Mouse (Mus musculus): ENCODE data around the gene Nop2. TPM values are rescaled to one million over a fixed set of nuclear protein-coding genes. Genes with fewer than 3 reads are reported as not detected.

Nop2 gene
- polyA plus RNA-seq, 1 experiment from 2014 or later = 49.1 TPM

GRCm38 (mm10) chr6:125128724-125129123 lies 3.0 kb upstream of the Nop2 start:
- 92% methylated on average over 12 of the region's 12 CpGs for WGBS
- Histone ChIP-seq H3K4me2 (no peak overlapping the region), H3K9me3 (replicated peaks) (no peaks in the 10 kb centered on the region), H3K9ac (no peak overlapping the region), H3K4me3 (no peak overlapping the region), H3K36me3 (ENCODE audit: poor library complexity, severe bottlenecking) (peaks cover 77% of the 10 kb centered on the region), H3K4me1 (peaks cover 20% of the 10 kb centered on the region), H3K27me3 (no peaks in the 10 kb centered on the region), H3K27ac (no peak overlapping the region)
- no peak for ATAC-seq

GRCm38 (mm10) chr6:125129710-125130402 lies 1.9 kb upstream of the Nop2 start:
- Histone ChIP-seq H3K9me3 (replicated peaks) (no peaks in the 10 kb centered on the region), H3K9ac (no peak overlapping the region), H3K4me2 (no peak overlapping the region), H3K4me3 (no peak overlapping the region), H3K4me1 (peaks cover 20% of the 10 kb centered on the region), H3K36me3 (ENCODE audit: poor library complexity, severe bottlenecking) (peaks cover 76% of the 10 kb centered on the region), H3K27me3 (no peaks in the 10 kb centered on the region), H3K27ac (no peak overlapping the region)
- no peak for ATAC-seq
- WGBS = 86% methylated on average over 20 of the region's 20 CpGs

GRCm38 (mm10) chr6:125132470-125132869 lies 761 bp downstream of the Nop2 start:
- peak overlapping the region; percentile 96 for H3K4me2 ChIP-seq
- no peak overlapping the region for H3K27ac ChIP-seq
- H3K36me3 ChIP-seq (ENCODE audit: poor library complexity, severe bottlenecking) = peaks cover 75% of the 10 kb centered on the region

GRCm38 (mm10) chr6:125137002-125137671 lies 5.4 kb downstream of the Nop2 start:
- ATAC-seq = no peak
- no peak overlapping the region for H3K4me2 ChIP-seq
- peaks cover 89% of the 10 kb centered on the region for H3K36me3 ChIP-seq (ENCODE audit: poor library complexity, severe bottlenecking)
- no peak overlapping the region for H3K27ac ChIP-seq
- no peak overlapping the region for H3K4me3 ChIP-seq
- no peaks in the 10 kb centered on the region for H3K27me3 ChIP-seq
- H3K9me3 ChIP-seq (replicated peaks) = no peaks in the 10 kb centered on the region
- 84% methylated on average over 19 of the region's 19 CpGs for WGBS
- peaks cover 15% of the 10 kb centered on the region for H3K4me1 ChIP-seq
- H3K9ac ChIP-seq = no peak overlapping the region

More at GRCm38 (mm10) chr6:125132470-125132869, 761 bp downstream of the Nop2 start:
- Histone ChIP-seq H3K27me3 (no peaks in the 10 kb centered on the region), H3K9me3 (replicated peaks) (no peaks in the 10 kb centered on the region), H3K4me1 (peaks cover 20% of the 10 kb centered on the region), H3K4me3 (peak overlapping the region; percentile 78), H3K9ac (peak overlapping the region; percentile 88)
- WGBS = 12% methylated on average over 11 of the region's 11 CpGs
- ATAC-seq = no peak

GRCm38 (mm10) chr6:125139747-125140146 lies 8.0 kb downstream of the Nop2 start:
- Histone ChIP-seq H3K36me3 (ENCODE audit: poor library complexity, severe bottlenecking) (peaks cover 94% of the 10 kb centered on the region), H3K9ac (no peak overlapping the region), H3K9me3 (replicated peaks) (no peaks in the 10 kb centered on the region), H3K4me1 (peaks cover 5% of the 10 kb centered on the region), H3K27me3 (no peaks in the 10 kb centered on the region), H3K4me3 (no peak overlapping the region), H3K27ac (no peak overlapping the region), H3K4me2 (no peak overlapping the region)
- 94% methylated on average over 7 of the region's 7 CpGs for WGBS
- no peak for ATAC-seq

GRCm38 (mm10) chr6:125142436-125142835 lies 10.7 kb downstream of the Nop2 start:
- H3K36me3 ChIP-seq (ENCODE audit: poor library complexity, severe bottlenecking) = peaks cover 68% of the 10 kb centered on the region
- 93% methylated on average over 8 of the region's 8 CpGs for WGBS
- H3K4me1 ChIP-seq = peaks cover 25% of the 10 kb centered on the region
- no peak overlapping the region for H3K9ac ChIP-seq
- H3K4me2 ChIP-seq = no peak overlapping the region
- H3K9me3 ChIP-seq (replicated peaks) = no peaks in the 10 kb centered on the region
- H3K27ac ChIP-seq = no peak overlapping the region
- no peak for ATAC-seq
- no peaks in the 10 kb centered on the region for H3K27me3 ChIP-seq
- no peak overlapping the region for H3K4me3 ChIP-seq

GRCm38 (mm10) chr6:125143128-125143527 lies 11.4 kb downstream of the Nop2 start:
- H3K4me2 ChIP-seq = no peak overlapping the region
- H3K4me3 ChIP-seq = no peak overlapping the region
- no peaks in the 10 kb centered on the region for H3K9me3 ChIP-seq (replicated peaks)
- H3K36me3 ChIP-seq (ENCODE audit: poor library complexity, severe bottlenecking) = peaks cover 63% of the 10 kb centered on the region
- H3K4me1 ChIP-seq = peaks cover 32% of the 10 kb centered on the region
- WGBS = 81% methylated on average over 3 of the region's 3 CpGs
- no peaks in the 10 kb centered on the region for H3K27me3 ChIP-seq
- ATAC-seq = no peak
- no peak overlapping the region for H3K27ac ChIP-seq
- H3K9ac ChIP-seq = no peak overlapping the region

GRCm38 (mm10) chr6:125143904-125144303 lies 12.2 kb downstream of the Nop2 start:
- Histone ChIP-seq H3K9ac (no peak overlapping the region), H3K9me3 (replicated peaks) (no peaks in the 10 kb centered on the region), H3K4me3 (no peak overlapping the region), H3K4me2 (no peak overlapping the region), H3K4me1 (peaks cover 40% of the 10 kb centered on the region), H3K27me3 (no peaks in the 10 kb centered on the region), H3K27ac (no peak overlapping the region), H3K36me3 (ENCODE audit: poor library complexity, severe bottlenecking) (peaks cover 63% of the 10 kb centered on the region)
- no peak for ATAC-seq
- WGBS = 86% methylated on average over 9 of the region's 9 CpGs

GRCm38 (mm10) chr6:125145001-125145400 lies 13.3 kb downstream of the Nop2 start, which contains the start of gene Iffo1:
TSS of gene Iffo1 (plus strand) at chr6:125145241.
- Histone ChIP-seq H3K4me2 (peak within 1 kb of the TSS; percentile 95), H3K4me3 (peak within 1 kb of the TSS; percentile 82), H3K36me3 (ENCODE audit: poor library complexity, severe bottlenecking) (peaks cover 59% of the 10 kb centered on the region), H3K4me1 (peaks cover 46% of the 10 kb centered on the region), H3K27me3 (no peaks in the 10 kb centered on the region), H3K9me3 (replicated peaks) (no peaks in the 10 kb centered on the region), H3K27ac (peak within 1 kb of the TSS; percentile 88), H3K9ac (peak within 1 kb of the TSS; percentile 97)
- peak; percentile 97 for ATAC-seq
- whole genome bisulfite sequencing = under 1% methylated on average over 16 of the region's 16 CpGs

- peak overlapping the region; percentile 88 for H3K27ac ChIP-seq
Observed at GRCm38 (mm10) chr6:125145479-125145951, 13.8 kb downstream of the Nop2 start.

GRCm38 (mm10) chr6:125146148-125146547 lies 14.4 kb downstream of the Nop2 start:
- Histone ChIP-seq H3K27me3 (no peaks in the 10 kb centered on the region), H3K4me2 (peak overlapping the region; percentile 95), H3K9me3 (replicated peaks) (no peaks in the 10 kb centered on the region), H3K36me3 (ENCODE audit: poor library complexity, severe bottlenecking) (peaks cover 54% of the 10 kb centered on the region), H3K27ac (no peak overlapping the region), H3K4me3 (peak overlapping the region; percentile 82), H3K9ac (peak overlapping the region; percentile 97), H3K4me1 (peaks cover 46% of the 10 kb centered on the region)
- WGBS = 57% methylated on average over 7 of the region's 7 CpGs
- ATAC-seq = no peak

More at GRCm38 (mm10) chr6:125145479-125145951, 13.8 kb downstream of the Nop2 start:
- H3K36me3 ChIP-seq (ENCODE audit: poor library complexity, severe bottlenecking) = peaks cover 54% of the 10 kb centered on the region
- peak overlapping the region; percentile 97 for H3K9ac ChIP-seq
- ATAC-seq = no peak; the same call in 1 of the 2 replicates
- peaks cover 46% of the 10 kb centered on the region for H3K4me1 ChIP-seq
- WGBS = under 1% methylated on average over 35 of the region's 35 CpGs
- peak overlapping the region; percentile 82 for H3K4me3 ChIP-seq
- peak overlapping the region; percentile 95 for H3K4me2 ChIP-seq
- H3K27me3 ChIP-seq = no peaks in the 10 kb centered on the region
- H3K9me3 ChIP-seq (replicated peaks) = no peaks in the 10 kb centered on the region

- ATAC-seq = no peak
- WGBS = 80% methylated on average over 4 of the region's 4 CpGs
- Histone ChIP-seq H3K9me3 (replicated peaks) (no peaks in the 10 kb centered on the region), H3K9ac (peak overlapping the region; percentile 47), H3K4me3 (0 out of 2 replicates have a peak overlapping the region, but pooled peaks have one; percentile 82), H3K27me3 (no peaks in the 10 kb centered on the region), H3K27ac (no peak overlapping the region), H3K4me2 (peak overlapping the region; percentile 95), H3K4me1 (peaks cover 46% of the 10 kb centered on the region), H3K36me3 (ENCODE audit: poor library complexity, severe bottlenecking) (peaks cover 54% of the 10 kb centered on the region)
Observed at GRCm38 (mm10) chr6:125146797-125147196, 15.1 kb downstream of the Nop2 start.
